ENCODE assay signal across 8 mouse cellular contexts in the genomic region with DNA sequence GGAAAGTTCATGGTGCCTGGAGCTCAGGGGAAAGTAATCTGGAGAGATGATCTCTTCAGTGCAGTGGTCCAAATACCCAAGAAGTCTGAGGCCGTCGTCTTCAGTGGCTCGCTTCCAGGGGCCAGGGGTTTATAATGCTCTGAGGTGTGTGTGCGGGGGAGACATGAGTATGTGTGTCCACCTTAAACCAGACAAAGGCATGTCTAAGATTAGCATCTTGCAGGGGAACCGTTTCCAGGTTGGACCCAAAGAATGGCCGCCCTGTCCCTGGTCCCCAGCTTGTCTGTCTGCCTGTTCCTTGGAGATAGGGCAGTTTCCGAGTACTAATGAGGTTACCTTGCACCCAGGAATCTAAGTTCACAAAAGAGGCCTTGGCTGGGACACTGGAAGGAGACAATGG. TPM values are rescaled to one million over a fixed set of nuclear protein-coding genes. Genes with fewer than 3 reads are reported as not detected.
DNase-seq lines count a peak whose midpoint lies in the region; ATAC-seq lines count a peak whose summit lies in the region.

A gene (minus strand): TSS at position 101 of the 400 bp plus-strand sequence.

- no peak within 1 kb of the TSS for H3K27ac ChIP-seq in kidney, embryonic 16.5 days (ENCODE audit: low read length)
- no peak within 1 kb of the TSS for H3K27ac ChIP-seq in embryonic facial prominence, embryonic 11.5 days (replicated peaks; ENCODE audit: low read depth, low read length)
- H3K27ac ChIP-seq in hindbrain, embryonic 16.5 days (ENCODE audit: low read depth, low read length), result no peak within 1 kb of the TSS; the same call in 1 of the 2 replicates
- H3K27ac ChIP-seq in midbrain, embryonic 15.5 days, result 0 out of 2 replicates have a peak within 1 kb of the TSS, but pooled peaks have one; percentile 48

- H3K9me3 ChIP-seq in kidney, embryonic 16.5 days (ENCODE audit: low read length), result no peaks in the 10 kb centered on the region
- H3K9me3 ChIP-seq in embryonic facial prominence, embryonic 11.5 days (replicated peaks; ENCODE audit: control insufficient read depth, low read length), result no peaks in the 10 kb centered on the region
- H3K9me3 ChIP-seq in hindbrain, embryonic 16.5 days (ENCODE audit: control insufficient read depth, low read length), result no peaks in the 10 kb centered on the region
- no peaks in the 10 kb centered on the region for H3K9me3 ChIP-seq in midbrain, embryonic 15.5 days

- H3K4me2 ChIP-seq in kidney, embryonic 16.5 days (replicated peaks; ENCODE audit: low read depth, low read length), result peak within 1 kb of the TSS; percentile 83
- H3K4me2 ChIP-seq in embryonic facial prominence, embryonic 11.5 days (ENCODE audit: low read depth, low read length), result peak within 1 kb of the TSS; percentile 80
- H3K4me2 ChIP-seq in hindbrain, embryonic 16.5 days (ENCODE audit: low read length), result peak within 1 kb of the TSS; percentile 66
- peak within 1 kb of the TSS; percentile 52 for H3K4me2 ChIP-seq in midbrain, embryonic 15.5 days

- no peak for ATAC-seq in kidney, embryonic 16.5 days (ENCODE audit: low FRiP score, low TSS enrichment)
- no peak for ATAC-seq in embryonic facial prominence, embryonic 11.5 days (replicated peaks; ENCODE audit: insufficient number of reproducible peaks, low FRiP score, low TSS enrichment, low read depth)
- ATAC-seq in hindbrain, embryonic 16.5 days, result no peak
- ATAC-seq in midbrain, embryonic 15.5 days (replicated peaks), result no peak
- no peak for ATAC-seq in frontal cortex, adult (ENCODE audit: low TSS enrichment)

- 77% methylated on average over 7 of the region's 7 CpGs for WGBS in kidney, embryonic 16.5 days
- 83% methylated on average over 7 of the region's 7 CpGs for WGBS in embryonic facial prominence, embryonic 11.5 days
- WGBS in hindbrain, embryonic 16.5 days, result 83% methylated on average over 7 of the region's 7 CpGs
- 89% methylated on average over 7 of the region's 7 CpGs for WGBS in midbrain, embryonic 15.5 days

- H3K27me3 ChIP-seq in kidney, embryonic 16.5 days (ENCODE audit: insufficient read depth, low read length), result peaks cover 30% of the 10 kb centered on the region
- peaks cover 28% of the 10 kb centered on the region for H3K27me3 ChIP-seq in embryonic facial prominence, embryonic 11.5 days (ENCODE audit: control insufficient read depth, insufficient read depth, low read length)
- H3K27me3 ChIP-seq in hindbrain, embryonic 16.5 days (replicated peaks; ENCODE audit: control insufficient read depth, insufficient read depth, low read length), result no peaks in the 10 kb centered on the region
- no peaks in the 10 kb centered on the region for H3K27me3 ChIP-seq in midbrain, embryonic 15.5 days (replicated peaks)

- H3K4me1 ChIP-seq in kidney, embryonic 16.5 days (ENCODE audit: insufficient read depth, low read length), result peaks cover 12% of the 10 kb centered on the region
- H3K4me1 ChIP-seq in embryonic facial prominence, embryonic 11.5 days (ENCODE audit: control insufficient read depth, insufficient read depth, low read length), result peaks cover 9% of the 10 kb centered on the region
- H3K4me1 ChIP-seq in hindbrain, embryonic 16.5 days (ENCODE audit: control insufficient read depth, insufficient read depth, low read depth, low read length), result peaks cover 11% of the 10 kb centered on the region
- H3K4me1 ChIP-seq in midbrain, embryonic 15.5 days, result peaks cover 24% of the 10 kb centered on the region

- DNase-seq in kidney, postnatal 25 days, result no peak
- DNase-seq in embryonic facial prominence, embryonic 11.5 days (ENCODE audit: low spot score), result no peak
- no peak for DNase-seq in ovary, adult 18-20 months (ENCODE audit: low spot score)
- no peak for DNase-seq in embryo, embryonic 9.5 days (ENCODE audit: extremely low spot score)

- no peaks in the 10 kb centered on the region for H3K36me3 ChIP-seq in kidney, embryonic 16.5 days (ENCODE audit: insufficient read depth, low read length)
- no peaks in the 10 kb centered on the region for H3K36me3 ChIP-seq in embryonic facial prominence, embryonic 11.5 days (replicated peaks; ENCODE audit: control insufficient read depth, insufficient read depth, low read depth, low read length)
- no peaks in the 10 kb centered on the region for H3K36me3 ChIP-seq in hindbrain, embryonic 16.5 days (ENCODE audit: control insufficient read depth, insufficient read depth, low read length)
- no peaks in the 10 kb centered on the region for H3K36me3 ChIP-seq in midbrain, embryonic 15.5 days (replicated peaks)

- H3K4me3 ChIP-seq in kidney, embryonic 16.5 days (ENCODE audit: low read length), result peak within 1 kb of the TSS; percentile 53
- peak within 1 kb of the TSS; percentile 33 for H3K4me3 ChIP-seq in embryonic facial prominence, embryonic 11.5 days (ENCODE audit: low read depth, low read length)
- peak within 1 kb of the TSS; percentile 48 for H3K4me3 ChIP-seq in hindbrain, embryonic 16.5 days (ENCODE audit: low read length)
- peak within 1 kb of the TSS; percentile 41 for H3K4me3 ChIP-seq in midbrain, embryonic 15.5 days

- peak within 1 kb of the TSS; percentile 59 for H3K9ac ChIP-seq in kidney, embryonic 16.5 days (replicated peaks; ENCODE audit: low read length)
- peak within 1 kb of the TSS; percentile 47 for H3K9ac ChIP-seq in embryonic facial prominence, embryonic 11.5 days (replicated peaks; ENCODE audit: low read length)
- peak within 1 kb of the TSS; percentile 62 for H3K9ac ChIP-seq in hindbrain, embryonic 16.5 days (ENCODE audit: low read depth, low read length)
- H3K9ac ChIP-seq in midbrain, embryonic 15.5 days, result peak within 1 kb of the TSS; percentile 45

RNA-seq across cellular contexts. Expression of the gene that starts here (rescaled TPM):
- not detected in 2 replicates for polyA plus RNA-seq in kidney, embryonic 16.5 days (2015; fragmentation: Nextera tagmentation; extraction: Ambion mirVana)
- polyA plus RNA-seq in embryonic facial prominence, embryonic 11.5 days (2014; fragmentation: Nextera tagmentation; extraction: Ambion mirVana), result not detected in 2 replicates
- 0.48 and 0.59 TPM in 2 replicates for polyA plus RNA-seq in hindbrain, embryonic 16.5 days (2015; fragmentation: Nextera tagmentation; extraction: Ambion mirVana)
- 2.3 and 3.3 TPM in 2 replicates for polyA plus RNA-seq in midbrain, embryonic 15.5 days (2015; fragmentation: Nextera tagmentation; extraction: Ambion mirVana)
